Mouse (Mus musculus): ENCODE data around the gene Bicra. TPM values are rescaled to one million over a fixed set of nuclear protein-coding genes. Genes with fewer than 3 reads are reported as not detected.

The Bicra gene
- total RNA-seq, 2 experiments from 2014 or later, result 7.1 to 8.3 TPM

DNA sequence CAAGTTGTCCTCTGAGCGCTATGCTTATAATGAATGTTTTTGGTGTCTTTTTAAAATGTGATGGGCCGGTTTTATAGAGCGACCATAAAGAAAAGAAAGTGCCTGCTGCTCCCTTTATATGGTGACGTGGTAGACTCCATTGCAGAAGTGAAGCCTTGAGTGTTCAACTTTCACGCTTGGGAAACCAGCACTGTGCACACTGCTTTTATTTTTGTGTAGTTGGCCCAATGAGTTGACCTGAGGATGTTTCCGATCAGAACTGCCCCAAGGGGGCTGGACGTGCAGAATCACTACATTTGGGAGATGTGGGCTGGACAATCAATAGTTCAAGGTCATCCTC is 1.8 kb upstream of the Bicra start:
- no peak for DNase-seq (ENCODE audit: low spot score)
- intact Hi-C loops (cut with DNase I), result loop anchor here (5.0 kb wide), 1 partner anchor 117 kb away; no protein-coding TSS in a partner anchor

DNA sequence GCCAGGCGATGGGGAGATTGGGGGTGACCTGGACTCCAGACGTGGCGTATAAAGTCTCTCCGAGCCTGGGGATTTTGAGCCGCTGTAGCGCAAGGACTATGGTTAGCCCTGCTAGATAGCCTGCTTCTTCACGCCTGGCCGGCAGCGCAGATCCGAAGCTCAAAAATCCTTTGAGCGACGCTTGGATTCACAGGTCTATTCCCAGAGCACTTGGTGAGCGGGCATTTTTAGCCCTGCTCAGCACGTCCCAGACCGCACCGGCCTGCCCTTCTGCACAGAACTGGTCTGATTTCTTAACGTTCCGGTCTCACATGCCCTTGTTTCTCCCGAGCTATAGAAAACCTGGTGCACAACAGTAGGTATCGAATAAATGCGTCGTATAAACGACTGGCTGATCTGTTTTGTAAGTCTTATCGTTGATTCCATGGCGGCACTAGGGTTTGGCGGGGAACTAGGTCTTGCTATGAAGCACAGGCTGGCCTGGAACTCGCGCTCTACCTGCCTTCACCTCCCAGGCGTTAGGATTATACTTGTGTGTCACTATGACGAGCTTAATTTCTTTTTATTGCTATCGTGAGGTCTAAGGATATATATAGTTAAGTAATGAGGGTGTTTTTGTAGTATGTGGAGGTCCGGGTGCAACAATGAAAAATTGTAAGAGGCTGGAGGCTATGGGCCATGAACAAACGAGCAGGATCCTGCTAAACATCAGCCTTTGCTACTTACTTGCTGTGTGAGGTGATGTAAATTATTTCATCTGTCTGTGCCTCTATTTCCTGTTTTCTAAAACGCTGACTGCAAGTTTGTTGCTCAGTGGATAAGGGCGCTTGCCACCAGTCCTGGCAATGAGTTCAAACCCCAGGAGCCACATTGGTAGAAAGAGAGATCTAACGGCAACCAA is 1.2 kb upstream of the Bicra start:
- intact Hi-C loops (cut with DNase I), result loop anchor here (5.0 kb wide), 1 partner anchor 117 kb away; no protein-coding TSS in a partner anchor
- DNase-seq (ENCODE audit: low spot score), result no peak

DNA sequence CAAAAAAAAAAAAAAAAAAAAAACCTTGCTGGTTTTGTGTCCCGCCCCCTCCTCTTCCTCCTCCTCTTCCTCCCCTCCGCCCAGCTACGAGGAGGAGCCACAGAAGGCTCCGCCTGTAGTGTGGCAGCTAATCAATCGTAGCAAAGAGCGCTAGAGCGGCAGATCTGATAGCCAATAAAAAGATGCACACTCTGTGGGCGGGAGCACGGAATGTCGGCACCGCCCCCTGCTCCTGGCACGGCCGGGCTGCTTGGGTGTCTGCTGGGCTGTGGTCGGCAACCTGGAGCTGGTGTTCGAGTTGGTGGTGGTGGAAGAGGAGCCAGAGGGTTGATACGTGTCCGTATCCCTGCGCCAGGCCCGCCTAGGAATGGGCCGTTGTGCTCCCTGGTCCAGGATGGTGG is 443 bp upstream of the Bicra start:
- DNase-seq (ENCODE audit: low spot score), result peak; percentile 96
- intact Hi-C loops (cut with DNase I), result loop anchor here (5.0 kb wide), 1 partner anchor 116 kb away; no protein-coding TSS in a partner anchor

DNA sequence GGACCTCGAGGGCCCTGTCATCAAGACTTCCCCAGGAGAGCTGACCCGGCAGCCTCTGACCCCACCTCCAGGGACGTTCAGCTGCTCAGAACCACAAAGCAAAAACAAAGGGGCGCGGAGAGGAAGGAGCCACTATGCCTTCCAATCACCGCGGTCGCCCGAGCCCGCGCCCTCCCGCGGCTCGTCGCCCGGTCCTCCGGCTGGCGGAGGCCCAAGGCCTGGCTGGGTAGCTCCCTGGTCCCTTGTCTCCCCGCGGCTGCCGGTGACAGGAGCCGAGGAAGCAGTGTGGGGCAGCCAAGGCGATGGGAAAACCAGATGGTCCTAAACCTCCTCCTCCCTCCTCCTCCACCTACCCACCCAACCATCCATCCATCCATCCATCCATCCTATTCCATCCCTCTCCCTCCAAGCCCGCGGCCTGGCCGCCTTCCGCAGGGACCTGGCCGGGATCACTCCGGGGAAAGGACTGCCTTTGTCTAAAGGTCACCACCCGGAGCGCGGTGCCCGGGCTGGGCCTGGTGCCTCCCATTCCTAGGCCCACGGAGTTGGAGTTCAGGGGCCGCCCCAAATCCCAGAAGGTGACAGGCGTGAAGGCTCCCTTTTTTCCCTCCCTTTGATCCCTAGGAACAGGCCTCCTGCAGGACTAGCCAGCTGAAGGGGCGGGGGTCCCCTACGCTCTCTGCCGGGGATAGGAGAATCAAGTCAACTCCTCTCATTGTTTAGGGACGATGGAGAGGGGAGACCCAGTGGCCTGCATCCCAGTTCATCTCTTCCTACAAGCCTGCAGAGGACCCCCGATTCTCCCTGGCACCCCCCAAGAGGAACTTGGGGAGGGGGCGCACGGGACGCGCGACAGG is 1.0 kb downstream of the Bicra start:
- intact Hi-C loops (cut with DNase I), result loop anchor here (1.0 to 5.0 kb wide), 3 partner anchors 18 to 114 kb away; no protein-coding TSS in a partner anchor
- peak; percentile 76 for DNase-seq (ENCODE audit: low spot score)

DNA sequence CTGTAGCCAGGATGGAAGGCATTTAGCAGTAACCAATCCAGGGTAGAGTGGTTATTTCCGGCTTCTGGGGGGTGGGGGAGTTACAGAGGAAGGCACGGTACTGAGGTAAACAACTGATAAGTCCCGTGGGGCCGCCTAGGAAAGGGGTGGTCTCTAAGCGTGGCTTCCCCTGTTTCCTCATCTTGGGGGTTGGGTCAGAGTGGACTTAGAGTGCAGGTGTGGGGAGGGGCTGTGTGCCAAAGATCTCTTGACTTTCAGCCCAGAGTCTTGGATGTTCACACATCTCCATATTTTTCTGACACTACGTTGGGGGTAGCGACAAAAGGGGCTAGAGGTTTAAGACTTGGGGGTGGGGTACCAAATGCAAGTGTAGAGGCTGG is 1.6 kb downstream of the Bicra start:
- peak; percentile 69 for DNase-seq (ENCODE audit: low spot score)
- intact Hi-C loops (cut with DNase I), result loop anchor here (2.0 to 5.0 kb wide), 2 partner anchors 17 to 114 kb away; no protein-coding TSS in a partner anchor

DNA sequence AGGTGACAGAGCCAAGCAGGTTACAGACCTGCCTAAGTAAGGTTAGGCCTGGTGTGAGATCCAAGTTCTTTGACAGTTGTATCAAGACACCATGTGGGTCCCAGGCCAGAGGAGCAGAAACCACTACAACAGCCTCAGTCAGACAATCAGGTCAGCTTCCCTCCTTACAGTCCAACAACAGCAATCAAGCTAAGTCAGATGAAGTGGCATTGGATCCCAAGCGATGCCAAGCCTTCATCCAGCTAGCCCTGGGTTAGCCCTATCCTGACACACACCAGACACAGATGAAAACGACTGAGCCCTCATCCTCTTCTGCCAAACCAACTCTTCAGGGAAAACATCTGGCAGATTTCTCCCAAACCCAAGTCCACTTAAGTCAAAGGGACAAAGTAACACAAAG is 2.2 kb downstream of the Bicra start:
- intact Hi-C loops (cut with DNase I), result loop anchor here (2.0 to 5.0 kb wide), 2 partner anchors 25 to 113 kb away; no protein-coding TSS in a partner anchor
- DNase-seq (ENCODE audit: low spot score), result no peak

DNA sequence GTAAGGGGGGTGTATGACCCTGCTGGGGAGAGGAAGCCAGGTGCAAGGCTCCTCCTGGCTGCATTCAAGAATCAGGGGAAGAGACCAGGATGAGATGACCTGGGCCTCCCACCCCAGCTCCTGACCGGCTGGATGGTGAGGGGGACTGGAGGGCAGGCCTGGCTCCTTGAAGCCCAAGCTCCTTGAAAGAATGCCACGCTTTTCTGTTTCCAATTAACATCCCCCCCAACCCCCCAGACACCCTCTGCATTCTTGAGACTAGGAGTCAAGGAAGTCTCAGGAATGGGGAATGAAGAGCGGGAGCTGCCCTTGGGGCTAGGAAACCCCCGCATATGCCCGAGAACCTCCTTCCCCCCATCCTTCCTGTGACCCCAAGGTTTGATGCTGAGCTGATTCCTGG is 3.2 kb downstream of the Bicra start:
- intact Hi-C loops (cut with DNase I), result loop anchor here (2.0 kb wide), 1 partner anchor 24 kb away; no protein-coding TSS in a partner anchor
- no peak for DNase-seq (ENCODE audit: low spot score)

DNA sequence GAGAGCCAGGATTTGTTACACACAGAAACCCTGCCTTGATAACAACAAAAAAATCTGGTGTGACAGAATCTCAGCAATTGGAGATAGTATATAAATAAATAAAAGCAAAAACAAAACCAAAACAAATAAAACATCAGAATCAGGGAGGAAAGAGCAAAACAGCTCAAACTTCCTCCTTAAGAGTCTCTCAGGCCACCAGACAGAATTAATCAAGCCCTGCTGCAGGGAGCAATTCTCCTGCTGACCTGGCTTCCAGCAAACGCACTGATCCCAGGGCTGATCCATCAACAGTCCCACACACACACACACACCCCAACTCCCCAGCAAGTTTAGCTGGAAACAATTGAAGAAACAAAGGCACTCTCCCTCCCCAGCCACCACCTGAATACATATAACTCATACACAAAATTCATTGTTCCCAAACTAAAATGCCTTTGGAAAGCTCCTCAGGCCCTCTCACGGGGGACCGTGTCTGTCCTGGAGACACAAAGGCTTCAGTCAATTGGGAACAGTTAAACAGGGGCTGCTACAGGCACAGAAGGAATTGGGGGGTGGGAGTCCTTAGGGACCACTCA is 3.8 kb downstream of the Bicra start:
- no peak for DNase-seq (ENCODE audit: low spot score)
- intact Hi-C loops (cut with DNase I), result loop anchor here (2.0 kb wide), 1 partner anchor 23 kb away; no protein-coding TSS in a partner anchor

DNA sequence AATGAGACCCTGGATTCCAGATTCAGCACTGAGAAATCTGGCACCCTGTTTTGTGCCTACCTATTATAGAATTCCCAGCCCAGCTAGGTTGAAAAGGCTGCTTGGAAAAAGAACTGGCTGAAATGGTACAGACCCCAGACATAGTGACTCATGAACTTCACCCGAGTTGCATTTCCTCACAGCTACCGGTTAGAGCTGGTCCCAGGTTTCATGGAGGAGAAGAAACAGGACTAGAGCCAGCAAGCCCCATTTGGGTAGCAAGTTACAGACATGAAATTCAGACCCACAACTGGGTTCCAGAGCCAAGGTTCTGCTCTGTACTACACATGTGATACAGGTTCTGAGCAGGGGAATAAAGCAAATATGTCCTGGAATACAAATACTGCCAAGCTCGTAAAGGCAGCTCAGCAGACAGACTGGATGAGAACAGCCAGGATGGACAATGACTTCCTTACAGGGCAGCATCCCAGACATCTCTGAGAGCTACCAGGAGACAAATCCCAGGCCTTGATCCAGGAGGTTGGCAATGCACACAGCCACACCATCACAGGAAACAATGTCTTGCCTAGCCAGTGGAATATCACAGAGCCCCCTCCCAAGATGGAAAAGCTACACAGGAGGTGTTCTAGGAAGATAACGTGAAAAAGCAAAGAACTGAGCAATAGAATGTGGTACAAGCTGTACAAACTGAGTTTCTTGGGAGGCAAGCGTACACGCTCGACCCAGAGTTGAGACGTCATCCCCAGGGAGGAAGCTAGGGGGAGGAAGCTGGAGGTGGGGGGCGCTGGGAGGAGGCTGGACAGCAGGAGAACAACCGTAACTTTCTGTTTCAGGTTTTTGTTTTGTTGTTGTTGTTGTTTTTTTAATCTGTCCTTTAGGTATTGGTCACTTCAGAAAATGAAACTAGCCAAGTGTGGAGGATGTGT is 4.6 kb downstream of the Bicra start:
- intact Hi-C loops (cut with DNase I), result no loop called here
- no peak for DNase-seq (ENCODE audit: low spot score)

DNA sequence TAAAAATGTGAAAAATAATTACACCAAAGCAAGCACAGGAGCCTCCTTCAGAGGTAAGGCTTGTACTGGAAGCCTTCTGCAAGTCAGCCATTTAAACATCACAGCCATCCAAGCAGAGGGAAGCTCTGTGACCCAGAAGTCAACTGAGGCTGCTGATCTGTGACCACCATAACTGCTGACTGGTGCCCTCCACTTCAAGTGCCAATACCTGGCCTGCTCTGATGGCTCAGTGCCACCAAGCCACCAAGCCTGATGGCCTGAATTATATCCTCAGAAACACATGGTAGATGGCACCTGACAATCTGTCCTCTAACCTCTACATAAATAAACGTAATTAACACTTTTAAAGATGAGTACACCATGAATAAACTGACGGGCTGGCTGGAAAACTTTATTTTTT is 6.5 kb downstream of the Bicra start:
- no peak for DNase-seq (ENCODE audit: low spot score)
- intact Hi-C loops (cut with DNase I), result no loop called here

DNA sequence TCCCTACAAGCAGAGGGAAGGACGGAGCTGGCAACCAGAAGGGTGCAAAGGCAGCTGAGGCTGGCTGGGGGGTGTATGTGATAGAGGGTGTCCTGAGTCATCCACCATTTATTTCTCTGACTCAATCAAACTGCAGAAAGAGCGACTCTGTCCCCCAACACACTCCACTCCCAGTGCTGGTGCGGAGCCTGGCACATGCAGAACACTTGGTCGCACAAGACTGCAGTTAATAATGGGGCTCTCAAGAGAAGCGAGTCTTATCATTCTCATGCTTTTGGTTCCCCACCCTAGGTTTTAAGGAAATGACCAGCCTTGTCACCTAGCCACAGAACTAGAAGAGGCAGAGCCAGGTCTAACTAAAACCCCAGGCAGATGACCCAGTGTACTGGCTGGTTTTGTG is 8.4 kb downstream of the Bicra start:
- intact Hi-C loops (cut with DNase I), result no loop called here

DNA sequence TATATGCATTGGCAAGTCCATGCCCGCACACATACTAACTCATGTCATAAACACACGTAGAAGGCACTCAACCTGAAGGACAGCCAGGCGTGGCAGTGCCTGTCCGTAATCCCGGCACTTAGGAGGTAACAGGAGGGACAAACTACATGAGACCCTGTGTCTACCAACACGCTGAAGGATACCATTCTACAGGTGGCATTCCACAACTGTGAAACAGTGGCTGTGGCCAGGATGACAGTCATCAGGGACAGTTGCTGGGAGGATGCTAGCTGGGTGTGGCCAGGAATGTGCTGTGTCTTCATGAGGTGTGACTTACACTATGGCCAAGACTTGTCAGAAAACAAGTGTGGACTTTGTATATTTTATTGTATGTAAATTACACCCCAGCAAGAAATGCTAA is 10.7 kb downstream of the Bicra start:
- no peak for DNase-seq (ENCODE audit: low spot score)
- intact Hi-C loops (cut with DNase I), result no loop called here

More for the DNA sequence above, 8.4 kb downstream of the Bicra start:
- no peak for DNase-seq (ENCODE audit: low spot score)

DNA sequence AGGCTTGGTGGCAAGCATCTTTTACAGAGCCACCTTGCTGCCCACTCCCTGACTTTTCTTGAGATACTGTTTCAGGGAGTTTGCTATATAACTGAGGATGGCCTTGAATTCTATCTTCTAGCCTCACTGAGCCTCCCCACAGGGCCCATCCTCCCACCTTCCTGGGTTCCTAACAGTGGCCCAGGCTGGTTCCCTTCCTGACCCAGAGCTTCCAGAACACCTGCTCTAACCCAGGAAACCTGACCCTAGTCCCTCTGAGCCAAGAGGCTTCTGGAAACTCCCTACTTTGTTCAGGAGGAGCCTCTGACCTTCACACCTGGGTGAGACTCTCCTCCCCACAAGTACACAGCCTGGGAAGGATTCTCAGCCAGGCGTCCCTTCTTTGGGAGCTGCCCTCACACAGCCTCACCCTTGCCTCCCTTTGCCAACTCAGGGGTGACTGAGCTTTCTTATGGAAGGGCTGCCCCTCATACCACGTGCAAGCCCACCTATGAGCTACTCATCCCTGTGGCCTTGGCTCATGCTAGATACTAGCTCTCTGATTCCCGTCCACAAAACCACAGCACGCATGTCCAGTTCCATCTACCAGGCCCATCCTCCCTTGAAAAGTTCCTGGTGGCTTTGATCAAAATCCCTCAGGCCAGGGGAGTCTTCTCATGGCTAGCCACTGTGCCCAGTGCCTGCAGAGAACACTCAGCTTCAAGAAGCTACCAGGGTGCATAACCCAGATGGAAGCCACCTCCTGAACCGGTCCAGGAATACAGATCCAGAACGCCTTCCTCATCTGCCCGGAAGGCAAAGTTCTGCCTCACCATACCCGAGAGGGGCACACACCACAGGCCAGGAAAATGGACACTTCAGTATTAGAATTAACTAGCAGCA is 13.9 kb downstream of the Bicra start:
- intact Hi-C loops (cut with DNase I), result no loop called here
- DNase-seq (ENCODE audit: low spot score), result no peak

DNA sequence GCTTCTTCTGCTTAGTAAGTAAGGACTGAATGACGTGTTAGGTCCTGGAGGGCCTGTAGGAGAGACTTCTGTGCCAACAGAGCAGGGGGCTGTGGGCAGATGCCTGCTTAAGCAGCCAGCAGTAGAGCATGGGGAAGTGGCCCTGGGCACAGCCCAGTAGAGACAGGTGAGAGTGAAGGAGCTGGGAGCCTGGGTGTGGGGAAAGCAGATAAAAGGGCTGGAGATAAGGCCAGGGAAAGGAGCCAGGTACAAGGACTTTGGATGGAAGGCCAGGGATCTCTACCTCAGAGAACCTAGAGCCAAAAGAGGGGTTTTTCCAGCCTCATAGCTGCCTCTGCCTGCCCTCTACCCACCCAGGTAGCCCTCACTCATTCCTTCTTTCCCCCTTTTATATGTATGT is 14.7 kb downstream of the Bicra start:
- intact Hi-C loops (cut with DNase I), result no loop called here
- DNase-seq (ENCODE audit: low spot score), result no peak

DNA sequence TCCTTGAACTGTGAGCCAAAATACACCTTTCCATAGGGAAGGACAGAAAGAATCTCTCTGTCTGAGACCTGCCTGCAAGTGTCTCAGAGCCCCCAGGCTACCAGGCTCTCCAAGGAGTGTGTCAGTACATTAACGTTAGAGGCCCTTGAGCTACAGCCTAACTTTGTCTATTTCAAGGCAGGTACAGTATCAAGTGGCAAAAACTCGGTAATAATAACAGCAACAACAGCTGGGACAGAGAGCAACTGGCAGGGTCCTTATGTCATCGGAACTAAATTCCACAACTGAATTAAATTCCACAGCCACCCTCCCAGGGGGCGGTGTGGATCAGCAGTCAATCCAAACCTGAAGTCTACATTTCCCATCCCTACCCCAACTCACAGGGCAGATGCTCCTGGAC is 16.6 kb downstream of the Bicra start:
- intact Hi-C loops (cut with DNase I), result no loop called here

DNA sequence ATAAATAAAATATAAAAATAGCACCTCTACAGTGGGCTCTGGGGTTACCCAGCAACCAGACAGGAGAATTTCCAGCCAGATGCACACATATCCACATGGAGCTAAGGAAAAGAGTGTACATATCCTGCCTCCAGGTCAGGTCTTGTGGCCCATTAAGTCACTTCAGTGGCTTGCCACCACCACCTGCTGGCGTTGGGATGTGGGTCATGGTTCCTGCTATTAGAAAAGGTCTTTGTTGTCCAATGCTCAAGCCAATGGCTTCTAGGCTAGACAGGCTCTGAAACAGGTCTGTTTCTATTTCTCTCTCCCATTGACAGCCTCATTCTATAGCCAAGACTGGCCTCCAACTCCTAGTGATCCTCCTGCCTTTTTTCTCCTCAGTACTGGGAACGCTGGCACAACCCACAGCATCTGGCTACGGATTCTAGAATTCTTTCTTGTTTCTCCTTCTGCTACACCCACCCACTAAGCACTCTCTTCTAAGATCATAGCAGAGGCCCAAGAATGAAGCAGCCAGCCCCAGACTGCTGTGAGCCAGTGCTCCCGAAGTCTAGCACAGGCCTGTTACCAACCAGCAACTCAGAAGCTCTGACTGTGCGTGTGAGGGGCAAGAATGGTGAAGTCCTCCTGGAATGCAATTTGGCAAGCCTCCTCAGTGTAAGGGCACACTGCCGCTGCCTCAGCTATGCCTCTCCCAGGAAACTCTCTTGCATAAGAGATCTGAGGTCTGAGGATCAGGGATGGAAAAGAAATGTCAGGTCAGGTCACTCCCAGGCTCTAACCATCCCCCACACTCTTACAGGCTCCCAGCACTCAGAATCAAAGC is 19.4 kb downstream of the Bicra start:
- intact Hi-C loops (cut with DNase I), result loop anchor here (2.0 kb wide), 1 partner anchor 18 kb away; the partner anchor contains the start of gene Bicra
- DNase-seq (ENCODE audit: low spot score), result peak; percentile 47

More for the DNA sequence above, 16.6 kb downstream of the Bicra start:
- no peak for DNase-seq (ENCODE audit: low spot score)

DNA sequence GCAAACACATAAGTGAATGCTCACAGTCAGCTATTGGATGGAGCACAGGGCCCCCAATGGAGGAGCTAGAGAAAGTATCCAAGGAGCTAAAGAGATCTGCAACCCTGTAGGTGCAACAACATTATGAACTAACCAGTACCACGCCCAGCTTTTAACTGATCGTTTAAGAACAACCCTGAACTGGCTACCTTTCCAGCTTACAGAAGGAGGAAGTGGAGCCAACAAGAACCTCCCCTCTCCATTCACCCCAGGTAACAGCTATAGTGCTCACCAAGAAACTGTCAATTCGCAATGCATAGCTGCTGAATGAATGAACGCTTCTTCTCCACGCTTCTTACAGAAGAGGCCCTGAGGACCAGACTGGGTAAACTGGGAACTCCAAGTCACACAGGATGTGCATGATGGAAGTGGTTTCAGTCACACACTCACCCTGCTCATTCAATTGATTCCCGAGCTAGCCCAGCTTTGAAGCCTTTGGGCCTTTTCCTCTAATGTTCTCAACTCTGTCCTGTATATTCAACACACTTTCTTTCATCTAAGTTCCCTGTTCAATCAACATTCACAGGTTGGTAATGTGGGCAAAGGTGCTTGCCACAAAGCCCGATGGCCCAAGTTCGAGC is 23.0 kb downstream of the Bicra start:
- no peak for DNase-seq (ENCODE audit: low spot score)
- intact Hi-C loops (cut with DNase I), result no loop called here

All from heart, postnatal 25 days (tissue).